Mouse (Mus musculus) T-helper 2 cell (primary cell): ENCODE data around the gene Unc13b.

Experiments
- in situ Hi-C: fragments of 300-600 bp; cut with MboI, MseI; formaldehyde crosslinking; loops from one replicate; pipeline ENCODE4 v1.15.1; 2025; ENCODE audit warnings: high pct_unique_total_duplicates

Unc13b gene

DNA sequence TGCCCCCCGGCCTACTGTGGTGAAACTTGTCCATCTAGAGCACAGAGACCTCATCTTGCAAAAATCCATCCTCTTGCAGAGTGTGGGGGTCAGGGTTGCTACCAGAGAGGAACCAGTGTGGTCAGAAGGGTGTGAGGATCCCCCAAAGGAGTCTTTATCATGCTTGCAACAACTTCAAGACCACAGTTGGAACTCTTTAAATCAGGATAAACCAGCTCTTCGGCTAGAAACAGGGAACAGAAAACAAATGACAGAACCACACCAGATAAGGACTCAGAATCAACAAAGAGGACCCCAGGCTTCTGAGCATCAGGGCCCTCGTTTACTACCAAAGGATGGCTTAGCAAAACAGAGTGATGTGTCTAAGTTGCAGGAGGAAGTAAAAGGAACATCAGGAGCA lies 157.7 kb downstream of the Unc13b start:
- in situ Hi-C loops: no loop called here

DNA sequence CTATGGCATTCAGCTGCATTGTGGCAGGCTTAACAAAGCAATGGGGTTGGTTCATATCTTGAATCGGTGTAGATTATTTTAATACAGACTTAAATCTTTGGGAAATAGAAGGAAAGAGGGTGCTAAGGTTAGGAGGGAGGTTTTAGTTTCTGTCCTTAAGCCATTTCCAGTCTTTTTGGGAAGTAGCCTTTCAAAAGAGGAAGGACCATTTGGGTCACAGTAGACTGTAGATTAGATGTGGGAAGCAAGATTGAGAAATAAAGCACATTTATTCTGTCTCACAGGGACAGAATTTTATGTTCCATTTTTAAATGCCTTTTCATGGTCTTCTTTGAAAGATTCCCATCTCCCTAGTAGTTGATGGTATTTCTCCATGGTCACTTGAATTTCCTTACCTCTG lies 159.2 kb downstream of the Unc13b start:
- in situ Hi-C loops: no loop called here

DNA sequence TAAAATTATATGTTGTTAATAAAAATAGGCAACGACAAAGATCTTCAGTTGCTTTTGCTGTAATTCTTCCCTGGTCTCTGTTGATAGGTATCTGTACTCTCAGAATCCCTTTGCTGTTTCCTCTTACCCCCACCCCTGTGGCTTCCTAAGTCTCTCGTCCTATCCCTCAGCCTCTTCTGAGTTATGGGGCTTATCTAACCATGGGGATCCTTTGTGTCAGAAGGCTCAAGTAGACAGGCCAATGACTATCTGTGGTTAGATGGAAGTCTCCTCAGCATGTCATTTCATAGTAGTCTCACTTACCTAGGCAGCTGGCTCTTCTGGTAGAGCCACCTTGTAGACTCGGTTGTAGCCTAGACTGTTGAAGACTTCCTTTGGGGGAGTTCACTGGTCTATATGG lies 173.1 kb downstream of the Unc13b start:
- in situ Hi-C loops: no loop called here

DNA sequence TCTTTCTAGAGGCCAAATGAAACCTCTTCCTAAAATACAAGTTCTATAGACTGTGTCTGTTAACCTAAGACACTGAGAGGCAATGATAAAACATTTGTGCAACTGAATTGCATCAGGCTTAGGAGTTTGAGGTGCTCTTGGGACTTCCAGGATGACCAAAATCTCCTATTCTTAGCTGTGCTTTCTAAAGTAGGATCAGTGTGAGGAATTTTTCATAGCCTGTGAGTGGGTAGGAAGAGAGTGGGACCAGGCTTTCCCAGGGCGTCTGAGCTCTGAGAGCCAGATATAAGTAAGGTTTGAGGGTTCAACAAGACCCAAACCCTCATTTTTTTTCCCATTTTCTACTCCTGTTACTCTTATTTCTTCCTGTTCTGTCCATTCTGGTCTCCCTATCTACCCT lies 174.2 kb downstream of the Unc13b start:
- in situ Hi-C loops: no loop called here

DNA sequence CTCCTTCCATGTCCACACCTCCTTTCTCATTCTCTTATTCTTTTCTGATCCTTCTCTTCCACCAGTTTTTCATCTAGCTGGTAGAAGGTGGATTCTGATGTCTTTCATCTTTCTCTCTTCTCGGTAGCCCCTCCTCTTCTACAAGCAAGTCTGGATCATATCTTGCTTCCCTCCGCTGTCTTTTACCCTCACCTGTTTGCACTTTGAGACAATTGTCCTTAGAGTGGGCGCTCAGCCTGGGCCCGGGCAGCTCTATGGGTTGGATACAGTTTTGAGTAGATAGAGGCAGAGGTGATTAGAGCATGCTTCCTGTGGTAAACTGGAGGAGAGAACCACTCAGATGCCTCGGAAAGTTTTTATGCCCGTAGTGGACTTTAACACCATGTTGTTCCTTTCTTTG lies 174.7 kb downstream of the Unc13b start:
- in situ Hi-C loops: no loop called here

DNA sequence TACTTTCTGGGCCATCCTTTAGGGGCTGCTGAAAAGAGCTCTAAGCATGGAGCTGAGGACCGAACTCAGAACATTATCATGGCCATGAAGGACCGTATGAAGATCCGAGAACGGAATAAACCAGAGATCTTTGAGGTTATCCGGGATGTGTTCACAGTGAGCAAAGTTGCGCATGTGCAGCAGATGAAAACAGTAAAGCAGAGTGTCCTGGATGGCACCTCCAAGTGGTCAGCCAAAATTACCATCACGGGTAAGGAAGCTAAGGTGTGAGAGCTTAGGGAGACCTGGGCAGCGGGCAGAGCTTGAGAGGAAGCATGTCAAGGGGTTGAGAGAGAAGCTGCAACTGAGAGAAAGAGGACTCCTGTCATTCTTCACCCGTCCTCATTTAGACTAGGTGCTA lies 178.1 kb downstream of the Unc13b start:
- in situ Hi-C loops: no loop called here

DNA sequence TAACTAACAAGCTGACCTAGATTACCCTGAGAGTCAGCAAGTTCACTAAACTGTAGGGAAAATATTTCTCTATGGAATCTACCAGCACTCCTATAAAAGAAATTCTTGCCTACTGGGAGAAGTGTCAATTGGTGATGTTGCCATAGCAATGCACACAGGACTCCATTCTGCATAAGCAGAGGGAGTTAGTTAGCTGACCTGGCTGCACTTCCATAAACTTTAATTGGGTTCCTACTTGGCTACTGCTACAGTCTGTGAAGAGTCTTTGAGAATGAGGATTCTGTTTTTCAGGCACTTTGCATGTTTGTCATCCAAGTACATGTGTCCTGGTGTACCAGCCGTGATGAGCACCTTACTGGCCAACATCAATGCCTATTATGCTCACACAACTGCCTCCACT lies 182.0 kb downstream of the Unc13b start:
- in situ Hi-C loops: no loop called here

DNA sequence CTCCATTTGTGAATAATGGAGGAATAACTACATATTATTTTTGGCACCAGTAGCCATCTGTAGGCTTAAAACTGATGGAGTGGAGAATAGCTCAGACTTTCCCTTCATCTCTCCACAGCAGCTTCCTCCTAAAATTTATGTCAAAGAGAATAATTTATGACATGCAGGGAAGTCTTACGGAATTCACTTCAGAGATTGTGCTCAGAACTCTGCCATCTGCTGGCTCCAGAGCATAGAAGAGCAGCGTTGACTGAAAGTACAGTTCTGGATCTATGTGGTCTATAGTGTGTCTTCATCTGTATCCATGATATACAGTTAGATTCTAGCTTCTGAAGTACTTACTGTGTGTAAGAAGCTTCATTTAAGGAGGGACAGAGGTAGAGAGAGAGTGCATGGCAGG lies 185.3 kb downstream of the Unc13b start:
- in situ Hi-C loops: no loop called here

DNA sequence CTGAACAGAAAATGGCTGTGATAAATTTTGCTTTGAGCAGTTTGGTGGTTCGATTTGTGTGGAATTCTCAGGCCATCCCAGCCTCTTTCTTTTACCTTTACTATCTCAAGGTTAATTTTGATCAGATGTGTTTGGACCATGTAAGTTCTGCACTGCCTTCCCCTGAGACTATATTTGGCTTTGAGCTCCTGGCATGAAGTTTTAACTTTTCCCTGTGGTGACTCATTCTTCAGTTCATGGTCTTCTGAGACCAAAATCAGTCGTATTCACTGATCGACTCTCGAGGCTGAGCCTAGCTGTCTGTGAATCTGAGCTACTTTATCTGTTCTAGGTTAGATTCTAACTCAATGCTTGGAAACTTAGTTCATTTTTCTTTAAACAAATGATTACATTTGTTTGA lies 187.0 kb downstream of the Unc13b start:
- in situ Hi-C loops: no loop called here

DNA sequence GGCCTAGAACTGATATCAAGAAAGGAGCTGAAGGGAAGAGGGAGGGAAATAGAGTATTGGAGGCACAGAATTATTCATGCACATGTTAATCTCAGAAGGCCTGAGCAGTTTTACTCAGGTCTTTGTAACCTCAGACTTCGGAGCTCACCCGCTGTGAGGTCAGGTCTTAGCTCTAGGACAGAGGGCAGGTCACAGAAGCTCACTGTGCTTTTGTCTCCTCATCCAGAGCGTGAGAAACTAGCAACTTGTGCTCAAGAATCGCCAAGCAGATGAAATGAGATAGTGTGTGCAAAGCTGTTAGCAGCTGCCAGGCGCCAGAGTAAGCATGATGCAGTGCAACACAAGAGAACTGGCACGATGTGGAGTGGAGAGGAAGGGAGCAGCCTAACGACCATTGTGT lies 189.3 kb downstream of the Unc13b start:
- in situ Hi-C loops: no loop called here

DNA sequence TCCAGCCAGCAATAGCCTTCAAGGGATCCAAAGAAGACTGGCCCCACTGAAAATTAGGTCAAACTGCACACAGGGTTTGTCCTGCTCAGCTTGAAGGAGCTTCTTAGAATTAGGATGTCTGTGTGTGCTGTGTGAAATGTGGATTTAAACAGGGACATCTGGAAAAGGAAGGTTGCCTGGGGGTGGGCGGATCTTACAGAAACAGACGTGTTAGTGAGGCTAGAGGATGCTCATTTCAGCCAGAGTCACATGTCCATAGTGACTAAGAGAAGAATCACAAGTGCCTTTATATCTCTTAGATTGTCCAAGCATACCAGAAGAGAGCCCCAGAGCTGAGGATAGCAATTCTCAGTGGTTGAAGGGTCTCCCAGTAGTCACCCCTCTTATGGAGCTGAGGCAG lies 190.2 kb downstream of the Unc13b start:
- in situ Hi-C loops: no loop called here

DNA sequence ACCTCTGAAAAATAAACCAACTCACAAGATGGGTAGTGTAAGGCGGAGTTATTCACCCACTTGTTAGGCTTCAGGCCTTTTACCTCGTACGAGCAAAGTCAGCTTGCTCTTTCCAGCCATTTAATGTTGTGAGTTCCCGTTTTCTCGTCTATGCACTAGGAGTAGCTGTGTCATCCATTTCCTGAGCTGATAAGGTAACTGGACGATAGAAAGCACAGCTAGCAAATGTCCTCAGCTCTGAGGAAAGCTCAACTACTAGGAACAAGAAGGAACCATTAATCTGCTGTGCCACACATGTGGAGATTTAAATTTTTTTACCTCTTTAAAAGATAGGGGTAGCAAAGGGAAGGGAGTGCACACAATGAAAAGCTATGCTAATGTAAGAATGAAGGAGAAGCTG lies 192.5 kb downstream of the Unc13b start:
- in situ Hi-C loops: no loop called here

DNA sequence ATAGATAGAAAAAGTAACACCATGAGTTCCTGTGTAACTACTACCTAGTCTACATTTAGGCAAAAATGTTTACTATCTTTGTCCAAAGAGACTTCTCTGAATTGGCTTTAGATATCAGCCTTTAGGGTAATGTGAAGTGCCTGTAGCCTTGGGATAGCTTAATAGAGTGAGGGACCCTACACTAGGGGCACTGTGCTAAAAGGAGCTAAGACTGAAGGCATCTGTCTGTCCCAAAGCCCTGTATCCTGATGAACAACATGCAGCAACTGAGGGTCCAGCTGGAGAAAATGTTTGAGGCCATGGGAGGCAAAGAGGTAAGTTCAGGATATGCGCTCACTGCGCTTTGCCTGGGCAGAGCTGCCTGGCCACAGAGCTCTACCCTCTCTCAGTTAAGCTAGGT lies 198.3 kb downstream of the Unc13b start:
- in situ Hi-C loops: no loop called here

DNA sequence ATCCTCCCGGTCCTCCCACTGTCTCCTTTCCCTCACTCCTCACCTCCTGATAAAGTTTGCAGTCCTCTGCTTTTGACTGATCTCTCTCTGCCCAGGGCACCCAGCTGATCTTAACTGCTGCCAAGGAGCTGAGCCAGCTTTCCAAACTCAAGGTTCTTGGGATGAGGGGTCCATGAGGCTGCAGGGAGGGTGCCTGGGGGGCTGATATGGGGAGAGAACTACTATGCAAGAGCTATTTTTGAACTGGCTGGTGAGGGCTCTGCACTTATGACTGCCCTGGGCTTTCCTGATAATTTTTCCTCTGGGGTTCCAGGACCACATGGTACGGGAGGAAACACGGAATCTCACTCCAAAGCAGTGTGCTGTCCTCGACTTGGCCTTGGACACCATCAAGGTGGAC lies 199.8 kb downstream of the Unc13b start:
- in situ Hi-C loops: no loop called here

DNA sequence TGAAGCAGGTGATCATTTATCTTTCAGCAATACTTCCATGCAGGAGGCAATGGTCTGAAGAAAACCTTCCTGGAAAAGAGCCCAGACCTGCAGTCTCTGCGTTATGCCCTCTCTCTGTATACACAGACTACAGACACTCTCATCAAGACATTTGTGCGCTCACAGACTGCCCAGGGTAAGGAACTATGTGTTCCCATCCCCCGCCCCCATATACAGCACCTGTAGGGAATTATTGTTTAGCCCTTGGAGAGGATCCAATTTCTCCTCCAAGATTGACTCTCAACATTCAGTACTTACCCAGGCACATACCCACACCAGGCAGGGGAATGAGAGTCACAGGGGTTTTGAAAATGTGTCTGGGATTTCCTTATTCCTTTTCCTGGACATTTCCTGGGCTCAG lies 200.7 kb downstream of the Unc13b start:
- in situ Hi-C loops: no loop called here

DNA sequence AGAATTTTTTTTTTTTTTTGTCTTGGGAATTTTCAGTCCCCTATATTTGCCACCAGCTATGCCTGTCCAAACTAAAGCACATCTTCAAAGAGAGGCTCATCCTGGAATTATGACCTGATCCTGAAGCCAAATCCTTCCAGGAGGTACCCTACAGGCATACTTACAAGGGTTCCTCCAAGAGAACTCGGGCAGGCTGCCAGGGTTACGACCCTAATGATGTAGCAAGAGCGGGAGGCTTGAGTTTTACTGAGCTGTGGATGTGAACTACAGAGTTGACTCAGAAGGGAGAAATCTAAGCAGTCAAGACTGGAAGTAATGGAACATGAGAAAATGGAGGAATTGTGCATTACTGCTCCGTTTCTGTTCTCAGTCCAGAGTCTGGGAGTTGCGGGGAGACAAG lies 201.3 kb downstream of the Unc13b start:
- in situ Hi-C loops: no loop called here

DNA sequence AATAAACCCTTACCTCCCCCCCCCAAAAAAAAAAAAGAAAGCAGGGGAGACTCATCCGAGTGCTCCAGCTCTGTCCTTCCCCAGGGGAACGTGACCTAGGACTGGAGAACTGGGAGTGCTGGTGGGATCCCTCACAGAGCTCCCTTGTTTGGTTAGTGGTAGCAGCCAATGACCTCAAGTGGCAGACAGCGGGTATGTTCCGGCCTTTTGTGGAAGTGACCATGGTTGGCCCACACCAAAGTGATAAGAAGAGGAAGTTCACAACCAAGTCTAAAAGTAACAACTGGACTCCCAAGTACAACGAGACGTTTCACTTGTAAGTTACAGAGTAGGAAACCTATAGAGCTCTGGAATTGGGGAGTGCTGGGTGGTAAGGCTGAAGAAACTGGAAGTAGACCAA lies 204.1 kb downstream of the Unc13b start:
- in situ Hi-C loops: no loop called here

DNA sequence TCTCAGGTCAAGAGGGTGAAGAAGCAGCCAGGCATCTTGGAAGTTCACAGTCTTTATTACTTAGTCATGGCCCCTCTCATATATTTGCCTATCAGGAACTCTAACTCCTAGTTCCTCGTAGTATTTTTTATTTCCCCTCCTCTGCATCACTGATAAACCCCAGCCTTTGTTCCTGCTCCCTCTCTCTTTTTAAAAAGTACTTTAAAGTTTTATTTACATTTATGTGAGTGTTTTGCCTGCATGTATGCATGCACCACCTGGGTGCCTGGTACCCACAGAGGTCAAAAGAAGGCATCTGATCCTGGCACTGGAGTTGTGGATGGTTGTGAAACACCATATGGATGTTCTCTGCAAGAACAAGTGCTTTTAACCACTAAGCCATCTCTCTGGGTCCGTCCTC lies 207.4 kb downstream of the Unc13b start:
- in situ Hi-C loops: no loop called here

DNA sequence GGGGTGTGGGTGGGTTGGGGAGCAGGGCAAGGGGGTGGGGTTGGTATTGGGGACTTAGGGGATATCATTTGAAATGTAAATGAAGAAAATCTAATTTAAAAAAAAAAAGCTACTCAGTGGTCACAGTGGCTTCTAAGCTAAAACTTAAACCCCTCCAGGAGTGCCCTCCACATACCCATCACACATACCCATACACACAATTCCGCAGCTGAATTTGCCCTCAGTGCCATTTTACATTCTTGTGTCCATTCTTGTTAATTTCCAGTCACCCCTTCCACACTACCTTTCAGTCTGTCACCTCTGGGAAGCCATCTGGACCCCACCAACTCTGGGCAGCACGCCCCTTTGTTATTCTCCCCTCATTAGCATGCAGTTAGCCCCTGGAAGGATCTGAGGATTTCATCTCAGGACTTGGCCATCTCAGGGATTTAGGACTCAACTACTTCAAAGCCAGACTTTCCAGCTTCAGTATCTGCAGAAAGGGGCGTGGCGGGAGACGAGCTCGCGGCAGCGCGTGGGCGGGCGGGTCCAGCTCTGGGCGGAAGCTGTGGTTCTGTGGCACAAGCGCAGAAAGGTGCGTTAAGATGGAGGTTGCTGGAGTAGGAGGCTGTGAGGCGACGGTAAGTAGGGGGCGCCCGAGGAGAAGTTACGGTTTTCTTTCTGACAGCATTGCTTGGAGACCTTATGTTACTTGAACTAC lies 208.0 kb downstream of the Unc13b start, which contains the start of gene Atp8b5:
Gene Atp8b5, plus strand, starts transcription at position 537 of the 700 bp plus-strand sequence.
- in situ Hi-C loops: no loop called here

DNA sequence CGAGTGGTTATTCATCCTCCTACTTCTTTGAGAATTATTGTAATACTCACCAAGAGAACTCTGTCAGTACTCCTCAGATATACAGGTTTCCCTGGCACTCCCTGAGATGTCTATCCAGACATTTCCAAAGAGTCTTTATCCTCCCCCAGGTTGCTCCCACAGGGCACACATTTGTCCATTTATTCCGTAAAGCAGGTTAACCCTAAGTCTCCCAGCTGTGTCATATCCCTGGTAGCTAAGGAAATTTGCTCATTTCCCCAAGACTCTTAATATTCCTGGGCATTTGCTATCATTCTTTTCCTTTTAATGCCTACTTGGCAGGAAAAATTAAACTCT lies 208.5 kb downstream of the Unc13b start:
- in situ Hi-C loops: no loop called here

DNA sequence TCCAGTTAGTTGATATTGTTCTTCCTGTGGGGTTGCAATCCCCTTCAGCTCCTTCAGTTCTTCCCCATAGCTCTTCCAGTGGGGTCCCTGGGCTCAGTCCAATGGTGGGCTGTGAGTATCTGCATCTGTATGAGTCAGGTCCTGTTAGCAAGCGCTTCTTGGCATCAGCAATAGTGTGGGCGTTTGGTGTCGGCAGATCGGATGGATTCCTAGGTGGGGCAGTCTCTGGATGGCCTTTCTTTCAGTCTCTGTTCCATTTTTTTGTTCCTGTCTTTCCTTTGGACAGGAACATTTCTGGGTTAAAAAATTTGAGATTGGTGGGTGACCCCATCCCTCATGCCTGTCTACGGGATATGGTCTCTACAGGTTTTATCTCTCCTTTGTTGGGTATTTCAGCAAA lies 226.7 kb downstream of the Unc13b start:
- in situ Hi-C loops: no loop called here

DNA sequence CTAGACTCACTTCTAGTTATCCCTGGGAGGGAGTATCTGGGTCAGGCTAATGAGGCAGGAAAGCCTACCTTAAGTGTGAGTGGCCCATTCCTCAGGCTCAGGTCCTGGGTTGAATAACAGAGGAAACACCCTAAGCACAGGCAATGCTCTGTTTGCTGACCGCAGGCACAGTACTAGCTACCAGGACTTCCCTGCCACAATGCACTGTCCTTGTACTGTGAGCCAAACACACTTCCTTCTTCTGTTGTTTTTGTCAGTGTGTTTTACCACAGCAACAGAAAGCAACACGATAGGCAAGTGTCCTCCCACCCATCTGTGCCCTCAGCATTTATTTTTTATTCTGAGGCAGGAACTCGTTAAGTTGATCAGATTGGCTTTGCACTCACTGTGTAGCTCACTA lies 228.6 kb downstream of the Unc13b start:
- in situ Hi-C loops: no loop called here

DNA sequence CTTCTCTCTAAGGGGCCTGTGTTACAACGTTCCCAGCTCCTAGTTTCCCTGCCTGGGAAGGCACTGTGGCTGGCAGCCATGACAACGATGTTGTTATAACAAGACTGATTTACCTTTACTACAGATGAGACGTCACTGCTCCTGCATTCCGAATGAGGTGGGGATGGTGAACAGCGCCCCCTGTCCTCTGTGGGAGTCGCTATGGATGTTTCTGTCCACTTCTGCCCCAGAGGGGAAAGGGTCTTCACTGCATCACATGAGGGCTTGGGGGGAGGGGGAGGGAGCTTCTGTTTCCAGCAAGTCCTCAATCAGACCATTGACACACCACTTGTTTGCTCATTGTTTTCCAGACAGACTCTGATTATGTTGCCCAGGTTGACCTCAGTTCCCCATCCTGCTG lies 235.2 kb downstream of the Unc13b start:
- in situ Hi-C loops: no loop called here

DNA sequence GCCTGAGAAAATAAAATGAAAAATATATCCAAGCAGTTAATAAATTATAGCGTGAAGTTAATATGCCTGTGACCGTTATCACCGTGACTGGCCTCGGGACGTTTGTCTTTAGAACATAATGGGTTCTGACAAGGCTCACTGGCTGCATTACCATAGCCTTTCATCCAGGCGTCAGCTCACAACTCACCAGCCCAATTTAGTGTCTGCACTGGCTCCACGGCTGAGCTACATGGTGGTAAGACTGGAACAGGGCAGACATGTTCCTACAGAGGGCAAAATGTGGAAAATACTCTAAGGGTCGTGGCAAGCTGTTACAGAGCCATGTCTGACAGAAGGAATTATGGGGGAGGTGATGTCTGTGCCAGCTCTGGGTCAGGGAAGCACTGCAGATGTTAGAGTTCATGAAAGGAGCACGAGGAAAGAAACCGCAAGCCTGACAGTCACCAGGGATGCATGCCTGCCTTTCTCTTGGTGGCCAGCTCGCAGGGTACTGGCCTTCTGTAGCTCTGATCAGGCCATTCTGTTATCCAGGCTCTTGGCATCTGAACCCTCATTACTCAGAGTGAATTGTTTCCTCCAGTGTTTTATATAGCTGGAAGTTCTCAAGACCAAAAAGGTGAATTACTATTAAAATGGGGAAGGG lies 251.1 kb downstream of the Unc13b start:
- in situ Hi-C loops: no loop called here
